Mouse (Mus musculus): ENCODE data around the gene Phb.
A peak's percentile ranks its signal among the peaks of the same experiment; 100 is the strongest.
"Not testable (repeated sequence)": the region's sequence is repeated elsewhere in the genome, so short reads cannot be mapped to it uniquely, and the experiment has no call there.

Phb gene

DNA sequence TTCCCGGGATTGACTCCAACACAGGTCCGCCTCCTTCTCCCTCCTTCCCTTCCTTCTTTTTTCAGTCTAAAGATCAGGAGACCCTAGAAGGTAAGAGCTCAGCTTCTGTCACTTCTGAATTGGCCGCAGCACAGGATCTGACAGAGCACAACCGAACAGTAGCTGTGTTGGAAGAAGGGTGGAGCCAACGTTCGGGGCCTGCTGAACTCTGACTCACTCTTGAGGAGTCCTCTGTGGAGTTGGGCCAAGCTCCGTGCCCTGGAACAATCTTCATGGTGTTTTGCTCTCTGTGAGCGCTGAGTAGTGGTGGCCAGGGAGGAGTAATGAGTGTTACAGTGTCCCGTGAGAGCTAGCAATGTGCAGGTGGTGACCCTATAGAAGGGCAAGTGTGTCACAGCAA lies 15.8 kb upstream of the Phb start:
- no peak for DNase-seq (ENCODE audit: low read depth)

DNA sequence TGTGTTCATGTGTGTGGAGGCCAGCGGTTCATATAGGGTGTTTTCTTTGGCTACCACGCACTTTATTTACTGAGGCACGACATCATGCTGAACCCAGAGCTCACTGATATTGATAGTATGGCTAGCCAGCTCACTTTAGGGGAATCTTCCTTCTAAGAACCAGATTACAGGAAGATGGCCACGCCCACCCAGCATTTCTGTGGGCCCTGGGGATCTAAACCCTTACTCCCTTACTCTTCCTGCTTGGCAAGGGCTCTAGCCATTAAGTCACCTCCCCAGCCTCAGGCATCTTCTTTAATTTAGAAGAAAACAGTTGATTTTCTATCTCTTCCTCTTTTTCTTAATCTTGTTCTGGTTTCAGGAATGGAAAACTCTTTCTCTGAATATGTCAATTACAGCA lies 9.3 kb upstream of the Phb start:
- no peak for DNase-seq (ENCODE audit: low read depth)

DNA sequence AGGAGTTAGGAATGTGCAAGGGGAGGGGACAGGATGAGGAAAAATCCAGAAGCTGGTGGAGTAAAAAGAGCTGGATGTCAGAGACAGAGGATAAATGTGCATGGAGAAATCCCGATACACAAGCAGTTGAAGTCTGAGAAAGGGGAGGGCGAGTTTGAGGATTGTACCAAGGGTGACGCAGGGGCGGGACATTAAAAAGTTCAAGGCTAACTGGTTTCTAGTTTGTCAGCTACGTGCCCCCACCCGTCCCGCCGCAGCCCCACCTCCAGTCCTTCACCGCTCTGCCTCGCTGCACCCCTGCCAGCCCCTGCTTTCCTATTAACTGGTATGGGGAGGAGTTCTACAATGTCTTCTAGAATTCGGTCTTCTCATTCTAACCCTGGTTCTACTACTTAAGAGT lies 420 bp downstream of the Phb start:
- DNase-seq (ENCODE audit: low read depth), result peak; percentile 64

GRCm38 (mm10) chr11:95668086-95668485 lies 1.3 kb downstream of the Phb start:
- not testable (repeated sequence) for DNase-seq (ENCODE audit: low read depth)

DNA sequence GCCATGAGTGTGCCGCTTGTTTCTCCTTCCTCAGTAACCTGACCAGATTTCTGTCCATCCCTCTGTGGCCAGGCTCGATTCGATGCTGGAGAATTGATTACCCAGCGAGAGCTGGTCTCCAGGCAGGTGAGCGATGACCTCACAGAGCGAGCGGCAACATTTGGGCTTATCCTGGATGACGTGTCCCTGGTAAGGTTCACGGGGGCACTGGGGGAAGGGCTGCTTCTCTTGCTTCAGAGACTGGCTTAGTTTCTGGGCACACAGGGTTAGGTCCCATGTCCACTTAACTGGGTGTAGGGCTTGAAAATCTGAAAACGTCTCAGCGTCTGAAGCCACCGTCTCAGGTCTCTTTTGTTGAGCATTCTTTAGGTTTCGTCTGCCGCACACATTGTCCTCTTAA lies 8.7 kb downstream of the Phb start:
- no peak for DNase-seq (ENCODE audit: low read depth)

DNA sequence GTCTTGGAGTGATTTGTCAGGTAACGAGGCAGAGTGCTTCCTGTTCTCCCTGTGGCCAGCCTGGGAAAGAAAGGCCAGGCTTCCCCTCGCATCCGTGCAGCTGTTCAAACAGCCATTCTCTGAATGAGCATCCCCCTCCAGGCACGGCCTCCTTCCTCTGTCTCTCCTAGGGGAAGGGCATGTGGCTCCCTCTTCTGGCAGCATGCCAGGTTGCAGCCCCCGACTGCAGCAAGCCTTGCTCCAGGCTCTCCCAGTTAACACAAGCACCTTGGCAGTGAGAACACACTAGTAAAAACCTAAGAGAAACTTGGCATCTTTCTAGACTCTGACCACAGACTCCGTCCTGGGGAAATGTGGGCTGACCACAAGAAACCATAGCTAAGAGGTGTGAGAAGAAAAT lies 9.6 kb downstream of the Phb start:
- peak; percentile 54 for DNase-seq (ENCODE audit: low read depth)

GRCm38 (mm10) chr11:95677925-95678701 lies 11.4 kb downstream of the Phb start:
- DNase-seq (ENCODE audit: low read depth), result no peak

DNA sequence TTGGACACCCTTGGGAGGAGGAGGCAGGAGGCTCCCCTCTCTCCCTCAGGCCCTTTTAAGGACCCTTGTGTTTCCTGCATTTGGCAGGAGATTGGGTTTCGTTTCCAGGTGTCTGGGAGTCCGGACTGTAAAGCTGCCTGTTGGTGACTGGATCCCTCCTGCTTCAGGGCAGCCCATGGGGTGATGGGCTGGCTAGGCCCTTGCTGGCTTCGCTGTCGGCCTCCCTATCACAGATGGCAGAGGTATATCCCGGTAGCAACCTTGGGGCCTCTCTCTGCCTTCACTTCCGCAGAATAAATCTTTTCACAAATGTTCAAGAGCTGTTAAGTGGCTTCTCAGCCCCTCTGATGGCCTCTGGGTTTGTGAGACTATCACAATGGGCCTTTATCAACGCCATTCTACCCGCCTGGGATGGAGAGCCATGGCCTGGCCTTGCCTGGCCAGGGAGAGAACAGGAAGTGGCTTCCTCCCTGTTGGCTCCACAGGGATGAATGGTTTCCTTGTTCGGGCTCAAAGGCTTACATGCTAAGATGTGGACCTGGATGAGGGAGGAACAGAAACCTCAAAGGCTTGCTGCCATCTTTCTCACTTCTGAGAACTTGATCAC lies 15.3 kb downstream of the Phb start:
- DNase-seq (ENCODE audit: low read depth), result no peak

DNA sequence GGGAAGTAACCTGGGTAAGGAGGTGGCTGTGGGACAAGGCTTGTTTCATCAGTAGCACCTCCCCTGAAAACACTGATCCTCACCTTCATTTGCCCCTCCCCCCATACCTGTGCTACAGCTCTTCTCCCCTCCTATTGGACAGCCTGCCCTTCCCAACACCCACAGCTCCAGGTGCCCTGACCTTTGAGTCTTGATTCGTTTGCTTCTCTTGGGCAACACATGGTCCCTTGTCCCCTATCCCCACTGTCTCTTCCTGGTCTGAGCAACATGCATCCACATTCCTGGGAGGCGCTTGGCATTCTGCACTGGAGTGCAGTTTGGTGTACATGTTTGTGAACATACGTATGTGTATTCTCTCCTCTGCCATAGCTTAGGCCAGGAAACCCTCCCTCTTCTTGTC lies 16.2 kb downstream of the Phb start:
- no peak for DNase-seq (ENCODE audit: low read depth)

DNA sequence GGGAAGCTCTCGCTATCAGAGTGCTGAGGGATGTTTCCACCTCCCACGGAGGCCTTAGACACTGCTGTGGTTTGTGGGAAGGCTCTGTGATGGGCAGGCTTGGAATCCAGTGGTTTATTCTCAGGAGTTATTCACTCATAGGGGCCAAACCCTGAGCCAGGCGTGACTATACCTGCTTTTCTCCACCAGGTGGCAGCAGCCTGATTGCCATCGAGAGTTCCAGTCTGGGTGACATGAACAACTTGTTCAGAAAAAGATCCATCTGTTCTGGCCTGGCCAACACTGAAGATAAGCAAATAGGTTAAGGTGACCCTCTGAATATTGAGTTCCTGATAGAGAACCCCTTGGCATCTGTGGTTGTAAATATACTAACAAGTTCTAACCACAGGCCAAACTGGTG lies 19.3 kb downstream of the Phb start:
- peak; percentile 70 for DNase-seq (ENCODE audit: low read depth)

DNA sequence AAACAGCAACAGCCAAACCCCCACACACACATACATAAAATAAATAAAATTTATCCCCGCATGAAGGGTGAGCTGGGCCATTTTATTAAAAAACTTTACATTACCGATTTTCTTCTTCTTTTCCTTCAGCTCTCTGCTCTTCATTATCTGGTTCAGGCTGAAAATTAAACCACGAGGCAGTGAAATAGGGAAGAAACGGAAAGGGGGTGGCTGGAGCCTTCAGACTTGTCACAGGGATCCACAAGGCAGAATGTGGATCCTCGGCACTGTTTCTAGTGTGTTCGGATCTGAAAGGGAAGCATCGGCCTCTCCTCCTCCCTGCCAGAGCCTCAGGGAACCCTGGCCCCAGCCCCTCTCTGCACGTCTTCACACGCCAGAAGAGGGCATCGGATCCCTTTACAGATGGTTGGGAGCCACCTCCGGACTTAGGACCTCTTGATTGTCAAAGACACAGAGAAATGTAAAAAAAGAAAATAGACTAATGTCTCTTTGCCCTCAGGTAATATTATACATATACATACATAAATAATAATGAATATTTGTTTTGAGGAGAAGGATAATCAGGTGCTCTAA lies 20.4 kb downstream of the Phb start:
- DNase-seq (ENCODE audit: low read depth), result no peak

DNA sequence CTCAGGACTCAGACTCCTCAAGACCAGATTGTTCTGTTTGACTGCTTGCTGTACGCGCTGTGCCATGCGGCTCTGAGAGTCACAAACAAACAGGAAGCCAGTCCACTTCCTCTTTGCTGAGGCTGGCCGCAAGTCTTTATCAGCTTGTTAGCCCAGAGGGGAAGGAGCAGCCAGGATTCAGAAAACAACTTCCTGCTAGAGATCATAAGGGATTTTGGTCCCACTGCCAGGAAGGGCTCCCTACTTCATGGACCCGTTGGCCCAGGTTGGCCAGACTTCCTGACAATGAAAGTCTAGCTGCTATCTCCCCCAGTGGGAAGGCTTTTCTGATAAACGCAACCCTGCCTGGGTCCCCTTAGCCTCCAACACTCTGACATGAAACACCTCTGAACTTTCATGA lies 21.8 kb downstream of the Phb start:
- no peak for DNase-seq (ENCODE audit: low read depth)

GRCm38 (mm10) chr11:95688981-95689380 lies 22.2 kb downstream of the Phb start:
- no peak for DNase-seq (ENCODE audit: low read depth)

- DNase-seq (ENCODE audit: low read depth), result no peak
These were observed 22.8 kb downstream of the Phb start for GRCm38 (mm10) chr11:95689544-95689943.

- DNase-seq (ENCODE audit: low read depth), result no peak
These were observed 31.8 kb downstream of the Phb start for GRCm38 (mm10) chr11:95698541-95698940.

DNA sequence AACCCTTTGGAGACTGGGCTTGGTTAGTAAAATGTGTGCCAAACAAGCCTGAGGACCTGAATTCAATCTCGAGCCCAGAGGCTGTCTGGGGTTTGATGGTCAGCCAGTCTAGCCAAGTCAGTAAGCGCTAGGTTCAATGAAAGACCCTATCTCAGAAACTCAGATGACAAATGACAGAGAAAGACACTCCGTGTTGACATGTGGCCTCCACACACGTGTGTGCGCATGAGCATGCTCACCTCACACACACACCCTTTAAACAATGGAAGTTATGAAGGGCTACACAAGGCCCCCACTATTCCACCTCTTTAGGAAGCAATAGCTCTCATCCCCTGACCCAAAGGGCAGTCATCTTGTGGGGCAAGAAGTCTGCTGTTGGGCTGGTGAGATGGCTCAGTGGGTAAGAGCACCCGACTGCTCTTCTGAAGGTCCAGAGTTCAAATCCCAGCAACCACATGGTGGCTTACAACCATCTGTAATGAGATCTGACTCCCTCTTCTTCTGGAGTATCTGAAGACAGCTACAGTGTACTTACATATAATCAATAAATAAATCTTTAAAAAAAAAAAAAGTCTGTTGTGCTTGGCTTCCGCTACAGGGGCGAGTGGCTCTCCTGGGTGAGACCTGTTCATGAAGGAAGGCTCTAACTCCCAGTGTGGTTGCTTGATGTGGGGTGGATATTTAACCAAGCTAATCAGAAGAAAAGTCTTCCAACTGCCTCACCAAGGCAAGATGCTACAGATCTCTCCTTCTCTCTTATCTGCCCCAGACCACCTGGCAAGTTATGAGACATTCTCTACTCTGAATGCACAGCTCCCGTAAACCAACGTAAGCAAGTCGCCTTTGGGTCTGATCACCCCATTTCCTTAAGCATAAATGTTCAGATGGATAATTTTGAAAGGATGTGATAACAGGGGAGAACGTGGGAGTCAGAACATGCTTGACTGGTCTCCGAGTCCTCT lies 34.3 kb downstream of the Phb start:
- peak; percentile 81 for DNase-seq (ENCODE audit: low read depth)

DNA sequence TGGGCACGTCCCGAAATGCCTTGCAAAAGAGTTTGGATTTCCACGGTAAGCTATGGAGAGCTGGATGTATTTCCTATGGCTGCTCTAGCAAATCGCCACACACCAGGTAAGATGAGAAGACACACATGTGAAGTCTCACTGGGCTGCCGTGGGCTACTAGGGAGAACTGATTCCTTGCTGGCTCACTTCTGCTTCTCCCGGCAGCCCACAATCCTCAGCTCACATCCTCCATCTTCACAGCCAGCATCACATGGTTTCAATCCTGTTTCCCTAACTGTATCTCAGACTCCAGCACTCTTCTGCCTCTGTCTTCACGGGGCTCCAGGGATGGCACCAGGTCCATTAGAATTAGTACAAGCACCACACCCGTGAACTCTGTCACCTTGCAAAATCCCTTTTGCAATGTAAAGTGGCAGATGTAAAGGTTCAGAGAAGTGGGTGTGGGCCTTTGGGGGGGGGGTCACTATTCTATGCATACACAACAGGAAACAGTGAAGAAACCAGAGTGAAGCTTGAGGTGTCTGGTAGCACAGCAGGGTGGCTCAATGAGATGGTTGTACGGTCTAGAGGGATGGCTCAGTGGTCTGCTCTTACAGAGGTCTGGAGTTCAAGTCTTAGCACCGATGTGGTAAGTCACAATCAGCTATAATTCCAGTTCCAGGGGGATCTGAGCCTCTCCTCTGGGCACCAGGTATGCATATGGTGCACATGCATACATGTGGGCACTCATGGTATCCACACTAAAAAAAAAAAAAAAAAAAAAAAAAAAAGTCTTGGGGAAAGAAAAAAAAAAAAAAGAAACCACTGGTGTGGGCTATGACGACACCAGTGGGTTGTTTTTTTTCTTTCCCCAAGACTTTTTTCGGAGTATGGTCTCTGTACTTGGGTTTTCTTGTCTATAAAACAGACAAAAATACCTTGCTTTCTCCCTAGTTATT lies 37.5 kb downstream of the Phb start:
- no peak for DNase-seq (ENCODE audit: low read depth)

GRCm38 (mm10) chr11:95704970-95705330 lies 38.2 kb downstream of the Phb start:
- no peak for DNase-seq (ENCODE audit: low read depth)

- no peak for DNase-seq (ENCODE audit: low read depth)
These were observed 42.8 kb downstream of the Phb start for GRCm38 (mm10) chr11:95709534-95710040.

DNA sequence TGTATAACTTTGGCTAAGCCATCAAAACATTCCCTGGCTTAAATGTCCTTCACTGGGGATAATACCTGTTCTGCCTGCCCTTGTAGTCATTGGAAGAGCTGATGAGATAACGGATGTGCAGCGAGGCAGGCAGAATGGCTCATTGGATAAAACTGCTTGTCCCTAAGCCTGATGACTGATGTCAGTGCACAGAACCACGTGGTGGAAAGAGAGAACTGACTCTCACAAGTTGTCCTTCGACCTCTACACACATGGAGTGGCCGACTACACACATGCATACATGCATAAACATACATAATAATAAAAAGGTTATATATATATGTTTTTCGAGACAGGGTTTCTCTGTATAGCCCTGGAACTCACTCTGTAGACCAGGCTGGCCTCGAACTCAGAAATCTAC lies 43.7 kb downstream of the Phb start:
- DNase-seq (ENCODE audit: low read depth), result no peak

DNA sequence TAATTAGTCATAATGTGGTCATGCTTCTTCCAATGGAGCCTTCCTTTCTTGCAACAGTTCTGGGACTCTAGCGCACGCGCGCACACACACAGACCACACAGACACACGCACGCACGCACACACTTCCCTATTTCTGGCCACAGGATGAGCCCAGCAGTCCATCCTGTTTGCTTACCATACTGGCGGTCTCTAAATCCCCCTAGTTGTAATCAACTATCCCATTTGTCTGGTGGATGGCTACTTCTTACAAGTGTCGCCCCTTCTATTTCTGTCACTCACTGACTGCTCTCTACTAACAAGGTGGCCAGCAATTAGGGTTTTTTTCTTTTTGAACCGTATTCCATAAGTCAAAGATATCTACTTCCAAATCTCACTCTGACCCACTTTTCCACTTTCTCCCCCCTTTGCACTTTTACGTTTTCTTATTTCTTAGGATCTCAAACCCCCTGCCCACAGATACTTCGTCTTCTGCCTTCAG lies 45.4 kb downstream of the Phb start:
- no peak for DNase-seq (ENCODE audit: low read depth)

All from c-Kit-positive CD71-positive TER-119-negative erythroid progenitor cells, embryonic 14.5 days (primary cell).